Mouse (Mus musculus): ENCODE data around the gene Olfr1257.
"Not testable (repeated sequence)": the region's sequence is repeated elsewhere in the genome, so short reads cannot be mapped to it uniquely, and the experiment has no call there.

The Olfr1257 gene

DNA sequence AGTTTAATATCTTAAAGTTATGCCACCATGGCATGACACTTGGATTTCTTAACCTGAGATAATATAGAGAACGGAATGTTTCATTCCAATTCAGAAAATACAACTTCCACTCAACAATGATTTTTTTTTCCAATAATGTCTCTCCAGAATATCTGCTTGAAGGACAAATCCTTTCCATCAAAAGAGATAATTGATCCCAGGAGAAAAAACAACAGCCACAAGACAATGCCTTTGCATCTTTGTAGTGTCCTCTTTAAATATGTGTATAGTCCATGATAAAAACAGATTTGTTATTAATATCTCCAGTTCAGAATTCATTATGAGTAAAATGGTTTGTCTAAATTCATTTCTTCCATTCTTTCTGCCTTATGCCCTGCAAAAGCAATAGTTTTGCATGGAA, at the start of gene Olfr1257:
TSS of gene Olfr1257 (plus strand) at position 301 of the 400 bp plus-strand sequence.
- DNase-seq (ENCODE audit: inconsistent ontology term), result no peak

DNA sequence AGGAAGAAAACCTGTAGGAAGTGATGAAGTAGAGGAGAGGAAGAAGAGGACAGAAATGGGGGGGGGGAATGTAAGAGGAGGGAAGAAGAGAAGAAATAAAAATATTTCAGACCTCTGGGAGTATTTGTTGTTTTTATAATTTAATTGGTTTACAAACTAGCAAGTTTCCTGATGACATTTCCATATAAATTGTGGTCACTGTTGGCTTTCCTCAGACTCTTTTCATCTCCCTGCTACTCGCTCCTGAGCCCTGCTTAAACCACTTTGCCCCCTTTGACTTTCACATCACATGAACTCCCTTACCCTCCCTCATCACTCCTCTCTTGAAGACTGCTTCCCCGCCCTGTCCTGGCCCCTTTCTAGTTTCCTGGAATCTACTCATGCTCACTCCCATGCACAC, 36.8 kb upstream of the Olfr1257 start, which contains the start of gene Olfr1256:
TSS of gene Olfr1256 (minus strand) at position 101 of the 400 bp plus-strand sequence.
- no peak for DNase-seq (ENCODE audit: inconsistent ontology term)

- DNase-seq (ENCODE audit: inconsistent ontology term), result no peak
Measured at GRCm38 (mm10) chr2:89848105-89848504, 30.1 kb upstream of the Olfr1257 start, which contains the start of gene Olfr48. TSS of gene Olfr48 (minus strand) at chr2:89848205.

DNA sequence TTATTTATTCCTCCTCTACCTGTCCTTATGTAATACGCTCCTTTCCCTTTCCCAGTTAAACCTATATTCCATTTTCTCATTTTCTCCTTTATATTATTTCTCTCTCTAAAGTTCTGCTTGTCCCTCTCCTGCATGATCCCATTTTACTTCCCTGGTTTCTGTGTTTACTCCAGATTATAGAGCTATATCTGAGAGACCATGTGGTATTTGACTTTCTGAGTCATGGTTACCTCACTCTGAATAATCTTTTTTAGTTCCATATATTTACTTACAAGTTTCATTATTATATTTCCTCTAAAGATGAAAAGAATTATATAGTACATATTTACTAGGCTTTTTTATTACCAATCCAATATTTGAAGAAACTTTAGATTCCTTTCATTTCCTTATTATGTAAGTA, 29.0 kb upstream of the Olfr1257 start:
- no peak for DNase-seq (ENCODE audit: inconsistent ontology term)

GRCm38 (mm10) chr2:89912616-89913015, 34.4 kb downstream of the Olfr1257 start:
- not testable (repeated sequence) for DNase-seq (ENCODE audit: inconsistent ontology term)

- no peak for DNase-seq (ENCODE audit: inconsistent ontology term)
Measured at GRCm38 (mm10) chr2:89927009-89927408, 48.8 kb downstream of the Olfr1257 start, which contains the start of gene Olfr1258. TSS of gene Olfr1258 (plus strand) at chr2:89927309.
